Mouse (Mus musculus): ENCODE data around the gene Mctp2.

GRCm38 (mm10) chr7:72297013-72297412 is 9.4 kb downstream of the Mctp2 start:
- TF ChIP-seq EP300 (optimal IDR thresholded peaks at IDR 0.05): no peak
- TF ChIP-seq CTCF (IDR thresholded peaks at IDR 0.05; ENCODE audit: low read depth): no peak
